Mouse (Mus musculus) lung, postnatal 14 days (tissue): ENCODE data around the gene Tmem123.

Source experiments
- DNase-seq: peaks from one replicate; pipeline ENCODE4 v3.0.0; 2021

Gene Tmem123

DNA sequence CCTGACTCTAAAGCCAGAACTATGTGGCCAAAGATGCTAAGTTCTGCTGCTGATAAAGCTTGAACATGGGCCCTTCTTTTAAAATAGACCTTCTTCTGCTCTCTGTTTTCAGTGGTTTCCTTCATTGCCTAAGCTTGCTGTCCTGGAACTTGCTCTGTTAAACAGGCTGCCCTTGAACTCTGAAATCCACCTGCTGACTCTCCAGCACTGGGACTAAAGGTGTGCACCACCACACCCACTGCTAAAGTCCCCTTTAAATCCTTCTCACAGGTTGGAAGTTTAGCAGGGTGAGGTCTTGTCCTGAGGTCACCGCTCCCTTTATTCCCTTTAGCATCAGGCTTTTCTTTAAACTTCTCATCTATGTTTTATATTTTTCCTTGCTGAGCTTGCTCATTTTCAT is 13.1 kb downstream of the Tmem123 start:
- no peak for DNase-seq

DNA sequence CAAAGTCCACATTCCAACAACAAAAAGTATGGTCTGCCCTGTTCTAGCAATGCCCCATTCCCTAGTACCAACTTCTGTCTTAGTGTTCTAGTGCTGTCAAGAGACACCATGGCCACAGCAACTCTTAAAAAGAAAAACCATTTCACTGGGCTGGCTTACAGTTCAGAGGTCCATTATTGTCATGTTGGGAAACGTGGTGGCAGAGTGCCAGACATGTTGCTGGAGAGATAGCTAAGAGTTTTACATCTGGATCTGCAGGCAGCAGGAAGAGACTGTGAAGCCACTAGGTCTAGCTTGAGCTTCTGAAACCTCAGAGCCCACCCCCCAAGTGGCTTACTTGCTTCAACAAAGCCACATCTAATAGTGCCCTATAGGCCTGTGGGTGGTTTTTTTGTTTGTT is 13.8 kb downstream of the Tmem123 start:
- no peak for DNase-seq

DNA sequence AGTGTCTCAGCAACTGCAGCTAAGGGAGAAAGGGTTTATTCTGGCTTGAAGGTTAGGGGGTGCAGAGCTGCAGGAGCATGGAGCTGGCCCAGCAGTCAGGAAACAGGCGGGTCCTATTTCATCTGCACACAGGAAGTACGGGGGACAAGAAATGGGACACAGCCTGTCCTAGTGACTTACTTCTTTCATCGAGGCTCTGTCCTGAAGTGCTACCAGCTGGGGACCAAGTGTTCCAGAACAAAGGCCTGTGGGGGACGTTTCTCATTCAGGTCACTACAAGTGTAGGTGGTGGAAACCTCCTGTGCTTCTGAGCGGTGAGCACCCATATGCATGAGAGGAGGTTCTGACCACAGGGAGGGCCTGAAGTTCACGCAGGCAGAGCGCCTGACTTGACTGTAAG is 14.9 kb downstream of the Tmem123 start:
- DNase-seq: no peak

DNA sequence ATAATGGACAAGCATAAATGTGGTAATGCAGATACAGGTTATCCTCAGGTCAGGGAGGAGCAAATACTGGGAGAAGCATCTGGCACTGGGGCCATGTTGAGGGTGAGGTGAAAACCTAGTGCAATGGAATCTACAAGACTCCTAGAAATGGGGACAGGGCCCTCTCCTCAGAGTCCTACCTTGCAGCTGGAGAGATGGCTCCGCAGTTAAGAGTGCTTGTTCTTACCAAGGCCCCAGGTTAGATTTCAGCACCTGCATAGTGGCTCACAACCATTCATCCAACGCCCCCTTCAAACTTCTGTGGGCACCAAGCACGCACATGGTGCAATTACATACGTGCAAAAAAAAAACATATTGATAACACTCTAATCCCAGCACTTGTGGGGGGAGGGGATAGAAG is 15.9 kb downstream of the Tmem123 start:
- DNase-seq: no peak

DNA sequence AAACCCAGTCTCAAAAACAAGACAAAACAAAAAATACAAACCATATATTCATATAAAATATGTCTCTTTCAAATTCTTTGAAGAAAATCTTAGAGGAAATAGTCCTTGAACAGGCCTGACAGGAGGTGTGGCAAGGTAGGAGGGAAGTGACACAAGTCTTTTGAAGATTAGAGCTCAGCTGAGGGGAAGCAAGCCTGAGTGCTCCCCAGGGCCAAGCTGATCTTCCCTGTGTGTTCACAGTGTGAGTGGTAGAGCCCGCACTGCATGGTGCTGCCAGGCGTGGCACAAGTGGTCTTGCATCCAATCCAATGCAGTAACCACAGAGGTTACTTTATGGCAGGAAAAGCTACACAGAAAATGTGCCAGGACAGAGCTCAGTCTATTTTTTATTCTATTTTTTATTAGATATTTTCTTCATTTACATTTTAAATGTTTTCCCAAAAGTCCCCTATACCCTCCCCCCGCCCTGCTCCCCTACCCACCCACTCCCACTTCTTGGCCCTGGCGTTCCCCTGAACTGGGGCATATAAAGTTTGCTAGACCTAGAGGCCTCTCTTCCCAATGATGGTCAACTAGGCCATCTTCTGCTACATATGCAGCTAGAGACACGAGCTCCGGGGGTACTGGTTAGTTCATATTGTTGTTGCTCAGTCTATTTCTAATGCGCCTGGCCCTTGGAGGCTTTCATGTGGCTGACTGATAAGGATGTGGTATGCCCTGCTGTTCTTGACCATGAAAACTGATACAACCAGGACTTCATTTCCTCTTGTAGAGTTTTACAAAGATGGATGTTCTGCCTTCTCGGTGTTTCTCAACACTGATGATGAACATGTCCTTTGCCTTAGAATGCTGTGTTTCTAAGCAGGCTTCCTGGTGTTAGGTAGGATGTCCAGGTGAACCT is 16.7 kb downstream of the Tmem123 start:
- no peak for DNase-seq

DNA sequence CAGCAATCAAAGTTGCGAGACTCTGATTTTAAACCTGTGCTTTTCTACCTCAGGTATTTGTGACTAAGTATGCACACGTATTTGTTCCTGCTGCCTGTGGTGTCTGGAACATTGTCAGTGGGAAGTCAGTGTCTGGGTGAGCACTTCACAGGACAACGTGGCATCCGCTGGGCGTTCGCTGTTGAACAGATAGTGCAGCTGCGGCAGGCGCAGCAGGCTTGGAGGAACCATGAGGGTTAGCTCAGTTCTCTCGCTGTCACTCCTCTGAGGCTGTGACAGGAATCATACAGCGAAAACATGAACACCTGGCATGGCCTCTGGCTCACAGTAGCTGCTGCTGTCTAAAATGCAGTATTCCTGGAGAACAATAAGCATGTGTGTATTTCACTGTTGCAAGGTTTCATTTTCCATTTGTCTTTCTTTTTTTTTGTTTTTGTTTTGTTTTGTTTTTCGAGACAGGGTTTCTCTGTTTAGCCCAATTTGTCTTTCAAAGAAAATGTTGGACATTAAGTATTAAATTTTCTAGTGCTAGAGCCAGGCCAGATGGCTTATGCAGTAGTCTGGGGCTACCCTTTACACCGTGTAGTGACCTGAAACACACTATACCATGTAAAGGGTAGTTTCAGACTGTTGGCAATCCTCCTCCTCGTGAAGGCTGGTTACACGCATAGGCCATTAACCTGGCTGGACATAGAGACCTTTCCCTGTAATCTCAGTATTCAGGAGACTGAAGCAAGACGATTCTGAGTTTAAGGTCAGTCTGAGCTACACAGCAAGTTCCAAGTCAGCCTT is 20.2 kb downstream of the Tmem123 start:
- no peak for DNase-seq

DNA sequence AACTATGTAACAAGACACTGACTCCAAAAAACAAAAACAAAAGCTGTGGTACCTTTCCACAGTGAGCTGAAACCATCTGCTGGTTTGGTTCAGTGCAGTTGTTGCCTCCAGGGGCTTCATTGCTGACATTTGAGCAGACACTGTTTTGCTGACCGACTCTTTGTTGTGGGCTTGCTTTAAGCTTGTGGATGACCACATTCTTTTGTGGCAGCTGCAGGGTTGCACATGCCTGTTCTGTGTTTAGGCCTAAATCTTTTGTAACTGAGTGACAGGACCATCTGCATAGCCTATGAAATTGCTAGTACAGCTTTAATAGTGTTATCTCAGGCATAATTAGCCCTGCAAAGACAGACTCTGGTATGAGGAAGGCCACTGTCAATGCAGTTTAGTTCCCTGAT is 20.8 kb downstream of the Tmem123 start:
- no peak for DNase-seq

DNA sequence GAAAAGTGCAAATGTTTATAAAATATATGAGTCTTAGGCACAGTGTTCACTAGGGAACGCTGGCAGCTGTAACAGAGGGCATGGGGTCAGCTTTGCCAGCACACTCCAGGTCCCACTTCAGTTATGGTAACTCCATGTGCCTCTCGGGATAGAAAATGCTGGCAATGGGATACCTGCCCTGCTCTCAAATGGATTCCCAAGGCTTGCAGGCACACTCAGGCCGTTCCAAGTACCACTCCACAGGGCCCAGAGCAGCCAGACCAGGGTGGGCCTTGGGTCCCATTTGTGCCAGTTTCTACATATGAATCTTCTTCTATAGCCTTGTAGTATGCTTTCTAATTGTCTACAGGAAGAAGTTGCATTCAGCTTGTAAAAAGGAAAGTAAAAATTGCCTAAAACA is 21.6 kb downstream of the Tmem123 start:
- DNase-seq: no peak

DNA sequence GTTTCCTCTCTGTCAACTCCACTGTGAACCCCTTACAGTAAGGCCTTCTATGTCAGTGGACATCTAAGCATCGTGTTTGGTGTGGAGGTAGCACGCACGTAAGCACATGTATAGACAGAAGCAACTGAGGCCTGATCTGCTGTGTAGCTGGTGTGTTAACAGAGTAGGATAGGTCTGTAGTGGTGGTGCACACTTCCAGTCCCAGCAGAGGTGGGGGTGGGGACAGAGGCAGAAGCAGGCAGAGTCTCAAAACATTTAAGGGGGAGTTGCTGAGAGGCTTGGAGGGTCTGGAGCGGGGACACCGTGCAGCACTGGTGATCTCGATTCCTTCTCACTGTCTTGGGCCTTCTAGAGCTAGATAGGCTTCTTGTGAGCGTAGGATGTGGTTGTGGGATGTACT is 22.2 kb downstream of the Tmem123 start:
- no peak for DNase-seq

DNA sequence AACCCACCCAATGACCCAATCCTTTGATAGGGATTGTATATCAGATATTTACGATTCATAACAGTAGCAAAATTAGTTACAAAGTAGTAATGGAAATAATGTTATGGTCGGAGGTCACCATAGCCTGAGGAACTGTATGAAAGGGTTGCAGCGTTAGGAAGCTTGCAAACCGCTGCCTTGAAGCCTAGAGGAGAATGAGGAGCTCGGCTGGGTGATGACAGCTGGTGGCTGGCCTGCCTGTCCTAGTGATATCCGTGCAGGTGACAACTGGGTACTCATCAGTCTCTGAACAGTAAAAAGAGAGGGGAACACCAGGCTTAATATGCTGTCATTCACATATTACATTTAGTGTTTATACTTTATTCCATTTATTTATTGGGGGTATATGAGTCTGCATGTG is 24.6 kb downstream of the Tmem123 start:
- DNase-seq: no peak

DNA sequence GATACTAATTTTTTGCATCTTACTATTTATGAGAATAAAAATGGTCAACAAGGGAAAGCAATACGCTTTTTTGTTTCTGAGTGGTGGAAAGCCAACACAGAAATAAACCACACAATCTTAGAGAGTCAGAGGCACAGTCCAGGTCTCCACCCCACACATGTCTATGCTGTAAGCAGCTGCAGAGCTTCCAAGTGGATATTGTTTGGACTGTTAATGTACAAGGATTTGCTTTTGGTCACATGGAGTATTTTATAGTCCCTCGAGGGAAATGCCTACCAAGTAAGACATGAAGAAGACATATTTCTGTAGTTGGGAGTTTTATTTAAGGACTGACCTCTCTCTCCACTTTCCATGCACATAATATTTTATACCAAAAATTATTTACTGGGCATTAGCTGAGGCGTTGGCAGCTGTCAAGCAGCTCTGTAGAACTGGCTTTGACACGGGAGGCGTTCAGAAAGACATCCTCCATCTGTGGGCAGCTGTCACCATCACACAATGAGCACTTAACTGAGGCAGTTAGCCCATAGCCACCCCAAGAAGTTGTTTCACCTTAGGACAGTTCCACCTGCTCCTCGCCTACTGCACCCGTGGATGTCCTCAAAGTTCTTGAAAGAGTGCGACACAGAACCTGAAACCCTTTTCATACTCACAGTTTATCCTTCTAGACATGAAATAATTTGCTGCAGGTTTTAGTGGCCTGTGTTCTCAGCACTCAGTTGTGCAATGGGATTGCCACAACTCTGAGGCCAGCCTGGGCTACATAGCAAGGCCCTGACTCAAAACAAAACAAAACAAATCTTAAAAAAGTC is 26.1 kb downstream of the Tmem123 start:
- DNase-seq: no peak

DNA sequence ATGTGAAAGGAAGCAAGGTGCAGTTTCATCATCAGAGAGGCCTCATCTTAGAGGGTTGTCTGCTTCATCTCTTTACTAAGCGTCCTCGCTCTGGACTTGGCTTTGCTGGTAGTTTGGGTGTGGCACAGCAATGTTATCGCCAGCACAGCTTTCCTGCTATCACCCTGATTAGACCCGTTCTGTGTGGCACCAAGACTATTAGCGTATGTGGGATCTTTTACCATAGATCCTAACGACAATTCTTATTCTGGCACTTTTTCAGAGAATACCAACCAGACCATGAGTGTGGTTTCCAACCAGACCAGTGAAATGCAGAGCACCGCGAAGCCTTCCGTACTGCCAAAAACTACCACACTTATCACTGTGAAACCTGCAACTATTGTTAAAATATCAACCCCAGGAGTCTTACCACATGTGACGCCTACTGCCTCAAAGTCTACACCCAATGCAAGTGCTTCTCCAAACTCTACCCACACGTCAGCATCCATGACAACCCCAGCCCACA is 26.8 kb downstream of the Tmem123 start:
- no peak for DNase-seq

DNA sequence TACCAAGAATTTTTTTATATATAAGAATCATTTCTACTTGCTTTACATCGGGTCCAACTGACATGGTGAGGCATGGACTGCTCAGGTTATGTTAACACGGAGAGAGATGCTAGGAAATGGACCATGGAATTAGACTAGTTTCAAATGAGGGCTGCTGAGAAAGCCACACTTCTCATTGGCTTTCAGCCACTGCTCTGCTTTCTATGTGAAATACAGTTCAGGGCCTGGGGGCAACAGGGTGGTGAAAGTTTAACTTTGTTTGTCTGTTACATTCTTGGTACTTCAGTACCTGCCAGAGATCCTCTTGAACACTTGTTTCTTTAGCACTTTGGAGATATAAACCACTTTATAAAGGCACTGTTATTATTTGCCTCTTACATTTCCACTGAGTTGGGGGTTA is 29.7 kb downstream of the Tmem123 start:
- no peak for DNase-seq

DNA sequence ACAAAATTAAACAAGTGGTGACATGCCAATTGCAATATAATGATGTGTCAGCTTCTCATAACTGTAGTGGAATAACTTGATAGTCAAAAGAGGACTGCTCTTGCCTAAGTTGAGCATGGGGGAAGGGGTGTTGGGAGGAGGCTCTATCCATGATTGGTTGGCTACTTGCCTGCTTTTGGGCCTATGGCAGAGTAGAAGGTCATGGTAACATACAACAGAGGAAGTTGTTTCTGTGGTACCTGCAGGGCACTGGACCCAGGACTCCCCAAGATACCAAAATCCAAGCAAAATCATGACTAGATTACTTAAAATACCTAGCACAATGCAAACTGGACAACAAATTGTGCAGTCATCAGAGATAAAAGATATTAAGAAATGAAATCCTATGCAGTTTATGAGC is 31.7 kb downstream of the Tmem123 start:
- no peak for DNase-seq

DNA sequence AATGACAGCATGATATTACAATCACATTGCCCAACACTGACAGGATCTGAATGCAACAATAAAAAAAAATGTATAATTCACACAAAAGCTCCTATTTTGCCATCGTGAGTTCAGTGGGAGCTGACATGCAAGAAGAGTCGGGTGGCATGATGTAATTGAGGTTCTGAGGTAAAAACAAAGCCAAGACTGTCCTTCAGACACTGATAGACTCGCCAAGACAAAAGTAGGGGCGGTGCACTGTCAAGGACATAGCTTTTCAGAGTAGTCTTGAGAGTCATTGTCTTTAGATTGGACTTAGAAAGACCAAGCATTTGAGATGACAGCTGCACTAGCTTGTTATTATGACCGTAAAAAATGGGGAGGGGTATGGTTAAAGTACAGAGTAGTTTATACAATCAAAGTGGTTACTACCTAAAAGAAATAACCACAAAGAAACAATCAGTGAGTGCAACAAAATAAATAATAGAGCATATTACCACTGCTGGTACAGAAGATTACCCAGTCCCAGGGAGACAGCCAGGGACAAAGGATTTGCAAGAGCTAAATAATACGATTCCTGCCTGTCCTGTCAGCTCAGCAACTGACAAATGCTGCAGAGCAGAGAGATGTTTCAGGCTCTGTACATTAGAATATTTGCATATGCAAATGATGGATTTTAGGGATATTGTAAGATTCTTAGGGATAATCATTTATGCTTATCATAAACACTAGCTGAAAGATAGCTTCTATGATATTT is 32.5 kb downstream of the Tmem123 start:
- no peak for DNase-seq

DNA sequence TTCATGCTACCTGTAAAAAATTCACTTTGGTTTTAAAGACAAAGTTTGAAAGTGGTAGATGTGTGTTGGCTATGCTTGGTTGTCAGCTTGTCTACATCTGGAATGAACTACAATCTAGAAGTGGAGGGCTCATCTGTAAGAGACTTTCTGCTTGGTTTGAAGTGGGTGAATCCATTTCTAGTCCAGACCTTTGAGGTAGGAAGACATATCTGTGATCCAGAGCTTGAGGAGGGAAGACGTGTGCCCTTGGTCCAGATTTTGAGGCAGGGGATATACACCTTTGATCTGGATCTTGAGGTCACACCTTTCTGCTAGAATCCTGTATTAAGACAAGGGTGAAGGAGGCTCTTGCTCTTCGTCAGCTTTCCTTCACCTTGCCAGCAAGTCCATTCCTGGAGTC is 33.7 kb downstream of the Tmem123 start:
- DNase-seq: no peak

DNA sequence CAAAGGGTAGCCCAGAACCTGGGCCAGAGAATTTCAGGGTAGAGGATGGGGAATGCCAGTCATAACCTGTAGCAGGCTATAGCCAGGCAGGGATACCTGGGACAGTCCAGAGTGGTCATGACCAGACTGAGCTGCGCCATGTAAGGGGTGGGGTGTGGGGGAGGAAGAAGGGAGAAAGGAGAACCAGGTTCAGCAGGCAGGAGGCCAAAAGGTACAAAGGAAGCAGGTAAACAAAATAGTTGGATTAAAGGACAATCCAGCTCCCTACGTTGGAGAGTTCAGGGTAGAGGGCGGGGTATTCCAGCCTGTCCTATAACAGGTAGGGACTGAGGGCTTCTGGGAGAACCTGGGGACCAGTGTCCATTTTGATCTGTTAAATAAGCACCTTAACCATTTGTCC is 34.7 kb downstream of the Tmem123 start:
- no peak for DNase-seq

DNA sequence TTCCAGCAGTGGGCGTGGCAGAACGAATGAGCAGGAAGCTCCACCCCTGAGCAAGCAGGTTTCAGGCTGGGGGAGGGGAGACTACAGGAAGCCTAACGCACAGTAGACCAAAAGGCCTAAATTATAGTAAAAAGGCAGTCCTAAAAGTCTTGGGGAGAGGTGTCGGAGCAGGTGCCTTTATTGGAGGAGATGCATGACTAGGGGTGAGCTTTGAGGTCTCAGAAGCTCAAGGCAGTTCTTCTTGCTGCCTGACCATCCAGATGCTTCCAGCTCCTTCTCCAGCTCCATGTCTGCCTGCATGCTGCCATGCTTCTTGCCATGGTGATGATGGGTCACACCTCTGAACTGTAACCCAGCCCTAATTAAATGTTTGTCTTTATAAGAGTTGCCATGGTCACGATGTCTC is 41.3 kb downstream of the Tmem123 start:
- DNase-seq: no peak

DNA sequence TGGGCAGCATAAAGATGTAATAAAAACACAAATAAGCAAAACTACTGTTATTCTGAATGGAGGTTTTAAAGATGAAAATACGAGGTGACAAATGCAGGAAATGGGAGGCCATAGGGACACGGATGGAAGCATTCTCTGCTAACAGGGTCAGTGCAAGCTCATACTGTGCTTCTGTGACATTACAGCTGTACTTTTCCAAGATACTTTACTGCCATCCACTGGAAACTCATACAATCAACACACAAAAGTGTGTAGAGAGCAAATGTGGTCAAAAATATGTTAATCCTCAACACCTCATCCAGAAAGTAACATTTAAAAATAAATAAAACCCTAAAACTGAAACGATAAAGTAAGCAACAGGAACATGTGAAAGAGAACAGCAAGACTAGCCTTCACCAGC is 58.9 kb downstream of the Tmem123 start:
- no peak for DNase-seq

DNA sequence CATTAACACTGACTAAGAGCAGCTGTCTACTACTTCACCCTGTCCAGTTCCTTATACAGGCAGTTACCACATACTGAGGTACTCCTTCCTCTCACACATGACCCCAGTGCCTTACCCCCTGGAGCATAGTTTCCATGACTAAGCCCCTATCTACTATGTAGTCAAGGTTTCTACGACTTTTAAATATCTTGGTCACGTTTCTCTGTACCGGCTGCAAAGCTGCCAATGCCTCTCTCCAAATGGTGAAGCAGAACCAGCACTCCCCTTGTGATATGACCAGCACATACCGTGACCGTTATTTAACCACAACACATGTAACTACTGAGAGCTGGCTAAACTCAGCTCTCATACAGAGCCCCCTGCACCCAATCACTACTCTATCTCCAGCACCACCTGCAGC is 61.1 kb downstream of the Tmem123 start:
- no peak for DNase-seq

DNA sequence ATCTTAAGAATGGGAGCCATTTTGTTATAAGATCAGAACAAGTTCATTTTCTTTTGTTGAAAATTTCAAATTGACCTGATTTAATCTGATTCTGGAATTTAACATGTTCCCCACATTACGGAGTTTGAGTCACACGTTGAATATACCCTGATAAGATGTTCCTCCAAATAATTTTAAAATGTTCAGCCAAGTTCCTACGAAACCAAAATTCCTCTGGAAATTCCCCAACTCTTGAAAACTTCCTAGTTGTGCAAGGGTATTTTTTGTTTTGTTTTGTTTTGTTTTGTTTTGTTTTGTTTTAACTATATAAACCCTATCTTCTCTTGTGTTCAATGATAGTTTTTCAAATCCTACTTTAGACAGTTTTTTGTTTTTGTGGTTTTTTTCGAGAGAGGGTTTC is 64.9 kb downstream of the Tmem123 start:
- DNase-seq: no peak
